In the genomic region with DNA sequence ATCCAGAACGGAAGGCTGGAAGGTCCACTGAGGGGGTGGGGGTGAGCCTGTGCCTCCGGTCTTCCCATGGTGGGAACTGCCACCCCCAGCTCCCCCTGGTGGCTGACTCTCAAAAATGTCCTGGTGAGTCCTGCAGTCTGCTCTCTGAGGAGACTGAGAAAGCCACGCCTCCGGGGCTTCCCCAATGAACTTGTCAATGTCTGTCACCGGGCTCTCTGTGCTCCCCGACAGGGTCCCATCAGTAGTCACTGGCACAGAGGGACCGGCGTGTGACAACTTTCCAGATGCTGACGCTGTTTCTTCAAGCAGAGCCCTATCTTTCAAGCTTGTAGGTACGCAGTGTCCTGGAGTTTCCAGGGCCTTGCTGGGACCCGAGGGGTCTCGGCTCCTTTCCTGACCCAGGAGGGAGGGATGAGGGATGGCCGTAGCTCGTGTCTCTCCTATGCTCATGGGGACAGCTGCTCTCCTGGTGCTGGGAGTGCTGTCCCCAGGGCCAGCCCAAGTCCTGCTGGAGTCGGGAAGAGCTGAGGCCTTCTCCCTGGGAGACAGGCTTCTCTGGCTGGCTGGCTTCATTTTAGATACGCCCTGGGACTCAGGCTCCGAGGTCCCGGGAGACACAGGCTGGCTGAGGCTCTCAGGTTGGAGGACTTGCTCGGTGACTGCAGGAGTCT, we compare ENCODE assay signal across 8 mouse cellular contexts. TPM values are rescaled to one million over a fixed set of nuclear protein-coding genes. Genes with fewer than 3 reads are reported as not detected.
A peak's percentile ranks its signal among the peaks of the same experiment; 100 is the strongest.
DNase-seq lines count a peak whose midpoint lies in the region; ATAC-seq and TF ChIP-seq lines count a peak whose summit lies in the region.

No protein-coding gene starts in this region.

- H3K36me3 ChIP-seq in G1E (replicated peaks): peaks cover 2% of the 10 kb centered on the region
- H3K36me3 ChIP-seq in forebrain, embryonic 15.5 days: no peaks in the 10 kb centered on the region
- H3K36me3 ChIP-seq in lung, embryonic 14.5 days (ENCODE audit: insufficient read depth): peaks cover 2% of the 10 kb centered on the region; the same call in 1 of the 2 replicates

- no peak for TF ChIP-seq POLR2A in olfactory bulb, adult 2 months (IDR thresholded peaks at IDR 0.05; ENCODE audit: insufficient read depth, low read depth, low read length)

- ATAC-seq in G1E (ENCODE audit: extremely low read depth, insufficient number of reproducible peaks, low FRiP score, poor library complexity, severe bottlenecking): peak; percentile 64; the same call in 1 of the 2 replicates
- peak; percentile 68 for ATAC-seq in forebrain, embryonic 15.5 days (replicated peaks)
- peak; percentile 91 for ATAC-seq in lung, embryonic 14.5 days (ENCODE audit: insufficient read depth)

- peaks cover 3% of the 10 kb centered on the region; the same call in 1 of the 2 replicates for H3K27me3 ChIP-seq in G1E (ENCODE audit: insufficient read depth, low read length)
- H3K27me3 ChIP-seq in forebrain, embryonic 15.5 days: no peaks in the 10 kb centered on the region
- no peaks in the 10 kb centered on the region for H3K27me3 ChIP-seq in lung, embryonic 14.5 days (ENCODE audit: insufficient read depth, low read length)

- DNase-seq in G1E (ENCODE audit: low spot score): peak; percentile 75
- peak; percentile 55 for DNase-seq in cerebellum, adult 11-12 months
- DNase-seq in heart, postnatal 25 days (ENCODE audit: low spot score): peak; percentile 83
- DNase-seq in layer of hippocampus, adult 18-20 months (ENCODE audit: low spot score in 2 of 2): peak; percentile 41 to 75
- peak; percentile 98 for DNase-seq in lung, embryonic 14.5 days
- peak; percentile 93 for DNase-seq in thymus, postnatal 0 days (ENCODE audit: low spot score)

- 5% methylated on average over 19 of the region's 19 CpGs for WGBS in forebrain, embryonic 15.5 days
- 5% methylated on average over 19 of the region's 19 CpGs for WGBS in lung, embryonic 14.5 days
- WGBS in olfactory bulb, adult 2 months: 31% methylated on average over 19 of the region's 19 CpGs

- H3K4me1 ChIP-seq in G1E (ENCODE audit: insufficient read depth, low read depth, low read length): peaks cover 26% of the 10 kb centered on the region
- peaks cover 12% of the 10 kb centered on the region for H3K4me1 ChIP-seq in forebrain, embryonic 15.5 days
- peaks cover 11% of the 10 kb centered on the region for H3K4me1 ChIP-seq in lung, embryonic 14.5 days (ENCODE audit: insufficient read depth)
- H3K4me1 ChIP-seq in olfactory bulb, adult 2 months (ENCODE audit: control insufficient read depth, insufficient read depth, low read length): peaks cover 16% of the 10 kb centered on the region

- peak overlapping the region; percentile 37; the same call in 1 of the 2 replicates for H3K4me3 ChIP-seq in G1E (ENCODE audit: low read depth, low read length)
- H3K4me3 ChIP-seq in forebrain, embryonic 15.5 days: peak overlapping the region; percentile 15
- peak overlapping the region; percentile 31 for H3K4me3 ChIP-seq in lung, embryonic 14.5 days (ENCODE audit: low read depth, low read length)
- H3K4me3 ChIP-seq in olfactory bulb, adult 2 months (ENCODE audit: insufficient read depth, low read depth, low read length): peak overlapping the region; percentile 5

- no peak overlapping the region for H3K27ac ChIP-seq in forebrain, embryonic 15.5 days (replicated peaks)
- H3K27ac ChIP-seq in lung, embryonic 14.5 days (ENCODE audit: low read depth): peak overlapping the region; percentile 52; the same call in 1 of the 2 replicates
- no peak overlapping the region for H3K27ac ChIP-seq in olfactory bulb, adult 2 months (ENCODE audit: insufficient read depth, low read depth, low read length)

- TF ChIP-seq CTCF in G1E (IDR thresholded peaks at IDR 0.05; ENCODE audit: low read depth, low read length): 0 out of 2 replicates have a peak, but pooled peaks have one; percentile 17
- peak; percentile 89 for TF ChIP-seq CTCF in lung, embryonic 14.5 days (IDR thresholded peaks at IDR 0.05; ENCODE audit: low read depth)
- no peak for TF ChIP-seq CTCF in olfactory bulb, adult 2 months (IDR thresholded peaks at IDR 0.05; ENCODE audit: insufficient read depth, low read depth, low read length)

- peak overlapping the region; percentile 43 for H3K4me2 ChIP-seq in forebrain, embryonic 15.5 days (replicated peaks)
- peak overlapping the region; percentile 65 for H3K4me2 ChIP-seq in lung, embryonic 14.5 days

- no peaks in the 10 kb centered on the region for H3K9me3 ChIP-seq in G1E (replicated peaks)
- H3K9me3 ChIP-seq in forebrain, embryonic 15.5 days: no peaks in the 10 kb centered on the region
- no peaks in the 10 kb centered on the region for H3K9me3 ChIP-seq in lung, embryonic 14.5 days (ENCODE audit: low read depth, low read length)

- intact Hi-C loops in heart, postnatal 25 days (cut with DNase I): loop anchor here (2.0 kb wide), 1 partner anchor 179 kb away; no protein-coding TSS in a partner anchor

- peak overlapping the region; percentile 11; the same call in 1 of the 2 replicates for H3K9ac ChIP-seq in forebrain, embryonic 15.5 days (replicated peaks)
- peak overlapping the region; percentile 48 for H3K9ac ChIP-seq in lung, embryonic 14.5 days

RNA-seq across cellular contexts. Expression of gene 1810049J17Rik, which starts 54.1 kb away (rescaled TPM):
- not detected in 2 replicates for total RNA-seq in G1E (2014; fragmentation: Nextera tagmentation)
- total RNA-seq in G1E (2017): 0.38 TPM in 1 of 2 replicates, not detected in the other
- 0.36 and 0.52 TPM in 2 replicates for polyA plus RNA-seq in G1E (2012)
- polyA plus RNA-seq in forebrain, embryonic 15.5 days (2015; fragmentation: Nextera tagmentation; extraction: Ambion mirVana): 0.80 and 0.91 TPM in 2 replicates
- 1 to 10 TPM in 1 of 2 experiments, not detected in 1; 1.1 TPM for total RNA-seq in heart, postnatal 25 days (2021)
- total RNA-seq in layer of hippocampus, adult 18-20 months (2021): 1 to 10 TPM in 1 of 2 experiments, not detected in 1; 2.5 TPM
- 1.3 and 2.0 TPM in 2 replicates for polyA plus RNA-seq in lung, embryonic 14.5 days (2014; fragmentation: Nextera tagmentation; extraction: Ambion mirVana)
- polyA plus RNA-seq in olfactory bulb, adult 2 months (2012; ENCODE audit: insufficient read depth, insufficient read length, low replicate concordance, missing spikeins): not detected in 2 replicates
- 1.6 and 2.0 TPM in 2 replicates for polyA plus RNA-seq in thymus, postnatal 0 days (2015; fragmentation: Nextera tagmentation; extraction: Ambion mirVana)

RNA-seq across cellular contexts. Expression of gene Golph3, which starts 54.5 kb away (rescaled TPM):
- 411 and 482 TPM in 2 replicates for total RNA-seq in G1E (2014; fragmentation: Nextera tagmentation)
- total RNA-seq in G1E (2017): 299 and 319 TPM in 2 replicates
- polyA plus RNA-seq in G1E (2012): 739 and 1,035 TPM in 2 replicates
- polyA plus RNA-seq in forebrain, embryonic 15.5 days (2015; fragmentation: Nextera tagmentation; extraction: Ambion mirVana): 66.1 and 74.2 TPM in 2 replicates
- total RNA-seq in heart, postnatal 25 days (2021): 10 to 100 TPM; 81.6 to 89.8 TPM
- total RNA-seq in layer of hippocampus, adult 18-20 months (2021): 100 to 1,000 TPM in 1 of 2 experiments, 10 to 100 TPM in 1; 98.4 to 100 TPM
- polyA plus RNA-seq in lung, embryonic 14.5 days (2014; fragmentation: Nextera tagmentation; extraction: Ambion mirVana): 91.2 and 96.3 TPM in 2 replicates
- 174 and 208 TPM in 2 replicates for polyA plus RNA-seq in olfactory bulb, adult 2 months (2012; ENCODE audit: insufficient read depth, insufficient read length, low replicate concordance, missing spikeins)
- polyA plus RNA-seq in thymus, postnatal 0 days (2015; fragmentation: Nextera tagmentation; extraction: Ambion mirVana): 78.6 and 84.1 TPM in 2 replicates
